Mouse (Mus musculus) layer of hippocampus, postnatal 10 days (tissue): ENCODE results near the gene Rgs19. TPM values are rescaled to one million over a fixed set of nuclear protein-coding genes. Genes with fewer than 3 reads are reported as not detected.

Experiments used
- DNase-seq, 2 experiments: peaks; one replicate each; pipeline ENCODE4 v3.0.0; 2021; ENCODE audit warnings: low spot score in 2 of 2
- total RNA-seq, 2 experiments: library from RNA; stranded (reverse); gene quantifications; 2 replicates each; pipeline ENCODE4 v1.2.3; 2021

Rgs19 gene
- total RNA-seq, 2 experiments from 2014 or later = 55.1 to 59.7 TPM

DNA sequence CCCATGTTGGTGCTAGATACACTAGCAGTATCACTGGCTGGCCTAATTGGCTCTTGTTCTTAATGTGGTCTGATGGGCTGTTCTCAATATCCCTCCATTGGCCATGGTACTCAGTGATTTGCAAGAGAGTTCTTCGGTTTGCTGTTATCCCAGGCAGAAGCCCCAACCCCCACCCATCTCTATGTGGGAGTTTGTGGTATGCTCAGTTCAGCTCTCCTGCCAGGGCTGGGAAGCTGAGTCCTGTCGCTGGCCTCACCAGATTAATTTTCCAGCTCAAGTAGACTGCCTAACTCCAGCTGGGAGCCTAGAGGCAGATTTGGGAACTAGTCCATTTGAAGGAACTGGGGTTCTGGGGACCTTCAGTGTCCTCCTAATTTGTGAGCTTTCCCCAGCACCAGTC lies 36.3 kb downstream of the Rgs19 start:
- no peak for DNase-seq

DNA sequence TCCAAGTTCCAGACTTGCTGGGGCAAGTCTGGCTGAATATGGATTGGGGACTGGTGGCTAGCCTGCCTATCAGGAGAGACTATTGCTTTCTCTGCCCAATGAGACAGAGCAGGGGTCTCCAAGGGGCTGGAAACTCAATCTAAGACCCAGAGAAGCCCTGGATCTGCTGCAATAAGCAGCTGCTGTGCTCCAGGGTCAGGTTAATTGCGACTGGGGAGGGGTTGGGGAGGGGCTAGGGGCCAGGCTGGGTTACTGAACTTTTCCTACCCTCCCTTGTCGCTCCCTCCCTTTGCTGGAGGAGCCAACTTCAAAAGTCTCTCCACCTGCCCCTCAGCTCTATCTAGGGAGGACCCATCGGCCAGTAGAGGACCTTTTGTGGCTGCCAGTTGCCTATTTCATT lies 37.0 kb downstream of the Rgs19 start, which contains the start of gene Gm29797:
Gene Gm29797 (plus strand): TSS at position 301 of the 400 bp plus-strand sequence.
- no peak for DNase-seq

GRCm38 (mm10) chr2:181653523-181653922 lies 40.3 kb downstream of the Rgs19 start:
- DNase-seq = no peak

DNA sequence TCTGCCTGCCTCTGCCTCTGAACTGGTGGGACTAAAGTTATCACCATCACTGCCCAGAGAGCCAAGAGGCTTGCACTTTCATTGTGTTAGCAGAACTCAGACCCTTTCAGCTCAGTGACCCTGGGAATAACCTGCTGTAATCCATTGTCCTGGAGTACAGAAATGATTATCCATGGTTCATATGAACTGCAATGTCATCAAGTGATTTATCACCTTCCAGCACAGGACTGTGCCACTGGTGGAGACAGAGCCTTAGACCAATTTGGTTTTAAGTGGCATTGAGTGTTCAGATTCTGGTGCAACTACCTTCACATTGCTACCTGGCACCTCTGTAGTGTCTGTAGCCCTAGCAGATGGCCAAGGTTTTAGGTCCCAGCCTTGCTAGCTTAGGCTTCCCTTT lies 40.7 kb downstream of the Rgs19 start:
- DNase-seq = no peak

- DNase-seq = no peak
Observed at GRCm38 (mm10) chr2:181648926-181649325, 44.9 kb downstream of the Rgs19 start.

DNA sequence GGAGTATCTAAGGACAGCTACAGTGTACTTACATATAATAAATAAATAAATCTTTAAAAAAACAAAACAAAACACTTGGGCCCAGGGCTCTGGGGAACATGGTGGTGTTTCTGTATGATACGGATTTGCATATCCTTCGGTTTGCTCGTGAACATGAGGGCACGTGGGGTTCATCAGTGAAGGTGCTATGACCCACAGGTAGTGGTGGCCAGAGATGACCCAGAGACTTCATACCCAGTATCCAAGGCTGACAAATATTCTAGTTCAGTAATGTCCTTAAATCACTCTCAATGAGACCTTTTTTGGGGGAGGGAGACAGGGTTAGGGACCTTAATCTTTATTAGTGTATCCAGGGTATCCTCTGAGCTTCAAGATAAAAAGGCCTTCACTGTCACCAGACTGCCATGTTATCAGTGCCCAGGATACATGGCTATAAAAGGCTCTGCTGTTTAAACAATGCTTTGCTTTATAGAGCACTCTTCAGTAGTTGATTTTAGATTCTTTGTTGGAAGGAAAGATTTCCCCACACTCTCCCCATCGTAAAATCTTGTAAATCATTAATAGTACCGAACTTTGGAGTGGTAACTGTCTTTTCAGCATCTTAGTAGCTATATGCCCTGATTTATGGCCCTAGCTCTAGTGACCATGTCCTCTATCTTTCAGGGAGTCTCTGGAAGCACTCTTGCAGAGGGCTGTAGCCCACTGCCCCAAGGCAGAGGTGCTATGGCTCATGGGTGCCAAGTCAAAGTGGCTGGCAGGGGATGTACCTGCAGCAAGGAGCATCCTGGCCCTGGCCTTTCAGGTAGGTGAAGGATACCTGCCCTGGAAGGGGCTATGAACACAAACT lies 46.9 kb downstream of the Rgs19 start:
- DNase-seq = no peak

DNA sequence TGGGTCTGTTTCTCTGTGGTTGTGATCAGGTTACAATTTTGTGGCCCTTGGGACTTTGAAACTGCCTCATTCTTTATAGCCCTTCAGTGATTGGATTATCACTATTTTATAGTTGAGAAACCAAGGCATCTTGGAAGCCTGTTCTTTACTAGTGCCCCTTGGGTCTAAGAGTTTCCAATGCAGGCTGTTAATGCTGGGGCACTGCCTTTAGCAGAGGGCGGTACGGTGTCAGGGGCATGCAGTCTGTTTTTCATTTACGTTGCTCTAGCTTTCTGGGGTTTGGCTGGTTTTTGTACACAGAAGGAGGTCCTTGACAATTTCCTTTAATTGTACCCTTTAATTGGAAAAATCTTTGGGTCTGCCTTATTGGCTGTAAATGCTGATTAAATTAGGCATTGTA lies 48.1 kb downstream of the Rgs19 start:
- DNase-seq = no peak

DNA sequence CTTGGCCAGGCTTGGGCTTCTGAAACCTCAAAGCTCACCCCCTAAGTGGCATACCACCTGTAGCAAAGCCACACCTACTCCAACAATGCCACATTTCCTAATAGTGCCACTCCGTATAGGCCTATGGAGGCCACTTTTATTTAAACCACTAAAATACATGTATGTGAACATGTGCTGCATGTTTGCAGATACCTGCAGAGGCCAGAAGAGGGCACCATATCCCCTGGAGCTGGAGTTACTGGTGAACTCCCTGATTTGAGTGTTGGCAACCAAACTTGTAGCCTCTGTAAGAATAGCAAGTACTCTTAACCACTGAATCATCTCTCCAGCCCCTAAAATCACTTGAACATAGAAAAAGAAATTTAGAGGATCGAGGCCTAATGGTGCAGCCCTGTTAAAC lies 49.4 kb downstream of the Rgs19 start:
- DNase-seq = peak in 1 of 2 experiments; percentile 43

Other genes starting within 250 kb of the Rgs19 start
- 10 to 100 TPM; 14.7 to 17.5 TPM for gene Zbtb46, start 234.6 kb downstream of the Rgs19 start, total RNA-seq
- not detected for gene Abhd16b, start 200.8 kb downstream of the Rgs19 start, total RNA-seq
- gene Tpd52l2, start 196.8 kb downstream of the Rgs19 start, total RNA-seq = 10 to 100 TPM; 75.7 to 87.8 TPM
- gene Dnajc5, start 173.5 kb downstream of the Rgs19 start, total RNA-seq = 100 to 1,000 TPM; 253 to 296 TPM
- 10 to 100 TPM; 40.4 to 44.3 TPM for gene Uckl1, start 109.1 kb downstream of the Rgs19 start, total RNA-seq
- 10 to 100 TPM; 52.8 to 53.2 TPM for gene Prpf6, start 102.1 kb downstream of the Rgs19 start, total RNA-seq
- gene Zfp512b, start 101.2 kb downstream of the Rgs19 start, total RNA-seq = 100 to 1,000 TPM; 134 to 158 TPM
- 10 to 100 TPM; 20.9 to 21.7 TPM for gene Samd10, start 94.8 kb downstream of the Rgs19 start, total RNA-seq
- gene Gm29797, start 36.9 kb downstream of the Rgs19 start, total RNA-seq = not detected
- 10 to 100 TPM; 18.1 to 20.2 TPM for gene Sox18, start 22.3 kb downstream of the Rgs19 start, total RNA-seq
- 10 to 100 TPM; 49.9 to 58.4 TPM for gene Tcea2, start 13.7 kb downstream of the Rgs19 start, total RNA-seq
- gene Lkaaear1, start 4.5 kb upstream of the Rgs19 start, total RNA-seq = not detected
- gene Oprl1, start 21.0 kb upstream of the Rgs19 start, total RNA-seq = 10 to 100 TPM; 52.9 to 62.8 TPM
- 10 to 100 TPM; 38.0 to 46.5 TPM for gene Myt1, start 69.4 kb upstream of the Rgs19 start, total RNA-seq
- 10 to 100 TPM; 54.3 to 60.7 TPM for gene Pcmtd2, start 143.9 kb upstream of the Rgs19 start, total RNA-seq
- 10 to 100 TPM; 36.5 to 37.2 TPM for gene Polr3k, start 170.4 kb upstream of the Rgs19 start, total RNA-seq